9 mouse cellular contexts compared by ENCODE assay signal in the genomic region with DNA sequence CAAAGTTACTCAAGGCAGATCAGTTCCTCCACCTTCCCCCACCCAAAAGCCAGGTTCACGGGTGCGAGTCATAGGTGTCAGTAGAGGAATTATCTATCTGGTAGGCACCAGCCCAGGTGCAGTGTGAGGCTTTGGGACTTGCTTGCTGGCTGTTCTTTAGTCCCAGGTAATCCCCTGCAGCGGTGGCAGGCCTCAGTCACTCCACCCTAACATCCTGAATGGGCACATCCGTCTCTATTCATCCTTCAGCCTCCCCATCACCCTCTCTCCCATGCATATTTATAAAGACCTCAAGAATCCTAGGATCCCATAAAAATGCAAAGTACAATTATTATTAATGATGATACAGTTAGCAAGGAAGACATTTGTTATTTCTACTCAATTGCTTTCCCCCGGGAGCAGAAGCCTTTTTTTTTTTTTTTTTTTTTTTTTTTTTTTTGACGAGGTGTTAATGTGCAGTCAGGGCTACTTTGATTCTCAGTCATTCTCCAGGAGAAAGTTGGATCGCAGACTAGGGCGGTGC.
A peak's percentile ranks its signal among the peaks of the same experiment; 100 is the strongest.
DNase-seq lines count a peak whose midpoint lies in the region; ATAC-seq and TF ChIP-seq lines count a peak whose summit lies in the region.
"Had no signal": no experiment of that assay in that cellular context is flagged by ENCODE, and none has a peak within 500 bp of the region (broad histone marks: within the 10 kb centered on the region; RNA-seq: fewer than 3 reads in every experiment).

No protein-coding gene starts in this region.

- DNase-seq in embryo, embryonic 10.5 days (ENCODE audit: low spot score): peak; percentile 15
- no peak for DNase-seq in embryo, embryonic 9.5 days (ENCODE audit: extremely low spot score)
- peak; percentile 28 to 32 for DNase-seq in right cerebral cortex, postnatal 10 days (ENCODE audit: low spot score in 2 of 2)
- no peak for DNase-seq in right cerebral cortex, postnatal 25 days
- no peak for DNase-seq in left cerebral cortex, adult 9 months (ENCODE audit: low spot score in 2 of 2)
- no peak for DNase-seq in thymus, adult 2 months
- DNase-seq: gastrocnemius, postnatal 25 days had no signal

- peaks cover 15% of the 10 kb centered on the region for H3K4me1 ChIP-seq in limb, embryonic 12.5 days (replicated peaks)
- peaks cover 5% of the 10 kb centered on the region; the same call in 1 of the 2 replicates for H3K4me1 ChIP-seq in stomach, embryonic 16.5 days (ENCODE audit: control insufficient read depth, insufficient read depth, low read length)
- no peaks in the 10 kb centered on the region for H3K4me1 ChIP-seq in thymus, adult 2 months (replicated peaks; ENCODE audit: control insufficient read depth, insufficient read depth, low read length)

- H3K27me3 ChIP-seq in limb, embryonic 12.5 days: no peaks in the 10 kb centered on the region
- H3K27me3 ChIP-seq in stomach, embryonic 16.5 days (ENCODE audit: control insufficient read depth, insufficient read depth, low read length): no peaks in the 10 kb centered on the region
- no peaks in the 10 kb centered on the region for H3K27me3 ChIP-seq in thymus, adult 2 months (ENCODE audit: control insufficient read depth, insufficient read depth, low read length)

- H3K9me3 ChIP-seq in limb, embryonic 12.5 days: no peaks in the 10 kb centered on the region
- H3K9me3 ChIP-seq in stomach, embryonic 16.5 days (replicated peaks; ENCODE audit: control insufficient read depth, low read length): no peaks in the 10 kb centered on the region

- no peaks in the 10 kb centered on the region for H3K36me3 ChIP-seq in limb, embryonic 12.5 days
- no peaks in the 10 kb centered on the region for H3K36me3 ChIP-seq in stomach, embryonic 16.5 days (ENCODE audit: control insufficient read depth, insufficient read depth, low read length)
- no peaks in the 10 kb centered on the region for H3K36me3 ChIP-seq in thymus, adult 2 months (ENCODE audit: control insufficient read depth, insufficient read depth, low read length)

- no peak for TF ChIP-seq CTCF in thymus, adult 2 months (IDR thresholded peaks at IDR 0.05; ENCODE audit: borderline replicate concordance, control insufficient read depth, extremely low read depth, insufficient read depth, low read length, poor library complexity)

- TF ChIP-seq POLR2A in thymus, adult 2 months (IDR thresholded peaks at IDR 0.05; ENCODE audit: control insufficient read depth, extremely low read depth, insufficient read depth, low read length, poor library complexity): no peak

- 14% methylated on average over 8 of the region's 8 CpGs for WGBS in limb, embryonic 12.5 days
- WGBS in stomach, embryonic 16.5 days: 27% methylated on average over 8 of the region's 8 CpGs
- WGBS in thymus, adult 2 months: 48% methylated on average over 8 of the region's 8 CpGs

- peak overlapping the region; percentile 54; the same call in 1 of the 2 replicates for H3K9ac ChIP-seq in limb, embryonic 12.5 days (replicated peaks)
- peak overlapping the region; percentile 72; the same call in 1 of the 2 replicates for H3K9ac ChIP-seq in stomach, embryonic 16.5 days (ENCODE audit: low read length)

- peak overlapping the region; percentile 39 for H3K4me3 ChIP-seq in limb, embryonic 12.5 days (replicated peaks)
- H3K4me3 ChIP-seq in stomach, embryonic 16.5 days (replicated peaks; ENCODE audit: low read length): peak overlapping the region; percentile 50
- H3K4me3 ChIP-seq in thymus, adult 2 months (ENCODE audit: control insufficient read depth, insufficient read depth, low read length): no peak overlapping the region

- no peak for ATAC-seq in limb, embryonic 12.5 days (ENCODE audit: insufficient number of reproducible peaks, insufficient read depth, low FRiP score, low TSS enrichment, low read depth)
- no peak for ATAC-seq in stomach, embryonic 16.5 days (ENCODE audit: insufficient read depth, low FRiP score)

- peak overlapping the region; percentile 78 for H3K4me2 ChIP-seq in limb, embryonic 12.5 days
- peak overlapping the region; percentile 86 for H3K4me2 ChIP-seq in stomach, embryonic 16.5 days (ENCODE audit: low read depth, low read length)

- peak overlapping the region; percentile 90 for H3K27ac ChIP-seq in limb, embryonic 12.5 days
- H3K27ac ChIP-seq in stomach, embryonic 16.5 days (ENCODE audit: low read length): peak overlapping the region; percentile 81
- H3K27ac ChIP-seq in thymus, adult 2 months (ENCODE audit: control insufficient read depth, insufficient read depth, low read length): no peak overlapping the region

Comparison
In these comparisons a context has a peak if more than half of its experiments do, and no peak if none do; other contexts are left out.
1. DNase-seq: peak in embryo, embryonic 10.5 days (single experiment) and right cerebral cortex, postnatal 10 days (2 of 2); none in embryo, embryonic 9.5 days (single experiment), right cerebral cortex, postnatal 25 days (single experiment), left cerebral cortex, adult 9 months (0 of 2) and thymus, adult 2 months (single experiment).